Mouse (Mus musculus): ENCODE measurements around the gene Adra2b.

Adra2b gene

GRCm38 (mm10) chr2:127338833-127339232, 24.2 kb upstream of the Adra2b start:
- DNase-seq (ENCODE audit: extremely low read depth, low read depth) = no peak

DNA sequence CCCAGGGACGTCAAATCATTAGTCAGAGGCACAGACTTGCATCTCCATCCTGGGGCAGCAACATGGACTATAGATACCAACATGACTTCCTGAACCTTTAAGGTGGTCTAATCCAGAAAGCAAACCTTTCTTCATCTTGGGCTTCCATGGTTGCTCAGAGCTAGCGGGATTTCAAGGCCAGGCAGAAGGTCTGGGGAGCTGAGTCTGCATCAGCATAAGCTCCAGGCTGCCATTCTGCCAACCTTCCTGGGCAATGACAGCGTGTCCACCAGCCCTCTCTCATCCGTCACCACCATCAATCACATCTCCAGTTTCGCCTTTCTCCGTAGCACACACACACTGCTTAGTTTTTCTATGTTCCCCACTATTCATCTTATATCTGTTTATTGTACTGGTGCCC, 23.7 kb upstream of the Adra2b start:
- no peak for DNase-seq (ENCODE audit: extremely low read depth, low read depth)

DNA sequence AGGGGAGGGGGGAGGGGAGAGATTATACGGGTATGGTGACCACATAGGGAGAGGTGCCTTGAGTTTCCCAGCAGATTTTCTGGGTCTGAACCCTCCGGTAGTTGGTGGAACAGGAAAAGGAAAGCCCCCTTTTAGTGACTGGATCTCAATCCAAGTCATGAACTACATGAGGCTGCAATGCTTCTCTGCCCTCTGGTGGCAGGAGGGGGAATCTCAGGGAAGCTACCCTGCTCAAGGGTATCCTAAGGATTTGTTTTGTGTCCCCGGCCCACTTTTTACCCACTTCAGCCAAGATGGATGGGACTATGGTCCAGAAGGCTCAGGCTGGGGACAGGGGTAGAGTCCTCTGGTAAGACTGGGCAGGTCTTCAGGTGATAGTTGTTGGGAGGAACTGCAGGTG, 21.8 kb upstream of the Adra2b start:
- no peak for DNase-seq (ENCODE audit: extremely low read depth, low read depth)

GRCm38 (mm10) chr2:127346334-127346733, 16.7 kb upstream of the Adra2b start:
- DNase-seq (ENCODE audit: extremely low read depth, low read depth) = no peak

GRCm38 (mm10) chr2:127347147-127347985, 15.6 kb upstream of the Adra2b start:
- DNase-seq (ENCODE audit: extremely low read depth, low read depth) = no peak

GRCm38 (mm10) chr2:127353881-127354280, 9.1 kb upstream of the Adra2b start:
- DNase-seq (ENCODE audit: extremely low read depth, low read depth) = no peak

GRCm38 (mm10) chr2:127363282-127363652, 259 bp downstream of the Adra2b start:
- no peak for DNase-seq (ENCODE audit: extremely low read depth, low read depth)

DNA sequence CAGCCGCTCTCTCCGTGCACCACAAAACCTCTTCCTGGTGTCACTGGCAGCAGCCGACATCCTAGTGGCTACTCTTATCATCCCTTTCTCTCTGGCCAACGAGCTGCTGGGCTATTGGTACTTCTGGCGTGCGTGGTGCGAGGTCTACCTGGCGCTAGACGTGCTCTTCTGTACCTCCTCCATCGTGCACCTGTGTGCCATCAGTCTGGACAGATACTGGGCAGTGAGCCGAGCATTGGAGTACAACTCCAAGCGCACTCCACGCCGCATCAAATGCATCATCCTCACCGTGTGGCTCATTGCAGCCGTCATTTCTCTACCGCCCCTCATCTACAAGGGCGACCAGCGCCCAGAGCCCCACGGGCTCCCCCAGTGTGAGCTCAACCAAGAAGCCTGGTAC, 688 bp downstream of the Adra2b start:
- DNase-seq (ENCODE audit: extremely low read depth, low read depth) = no peak

GRCm38 (mm10) chr2:127364452-127364851, 1.4 kb downstream of the Adra2b start:
- no peak for DNase-seq (ENCODE audit: extremely low read depth, low read depth)

DNA sequence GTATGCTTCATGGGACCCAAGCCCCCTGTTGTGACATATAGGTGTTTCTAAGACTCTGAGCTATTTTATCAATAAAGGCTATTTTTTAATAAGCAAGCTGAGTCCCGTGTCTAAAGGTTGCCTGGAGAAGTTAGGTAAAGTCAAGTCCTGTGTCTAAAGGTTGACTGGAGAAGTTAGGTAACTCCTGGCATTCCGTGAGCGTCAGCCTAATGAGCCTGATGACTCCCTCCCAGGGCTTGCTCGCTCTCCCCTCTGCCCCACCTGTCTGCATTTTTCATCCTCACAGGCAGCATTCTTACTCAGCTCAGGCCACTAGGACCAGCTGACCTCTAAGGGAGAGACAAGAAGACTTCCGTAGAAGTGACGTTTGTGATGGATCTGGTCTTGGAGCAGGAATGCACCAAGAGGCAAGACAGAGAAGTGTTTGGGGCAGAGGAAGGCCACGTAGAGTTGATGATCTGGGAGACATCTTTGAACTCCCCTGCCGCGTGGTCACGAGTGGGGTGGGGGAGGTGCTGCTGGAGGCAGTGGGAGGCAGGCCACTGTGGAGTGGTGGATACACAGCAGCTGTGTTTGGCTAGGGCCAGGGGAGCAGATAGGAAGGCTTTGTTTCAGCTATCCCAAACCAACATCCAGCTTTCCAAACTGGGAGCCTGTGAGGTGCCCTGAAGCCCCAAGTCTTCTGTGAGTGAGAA, 4.3 kb downstream of the Adra2b start:
- DNase-seq (ENCODE audit: extremely low read depth, low read depth) = no peak

DNA sequence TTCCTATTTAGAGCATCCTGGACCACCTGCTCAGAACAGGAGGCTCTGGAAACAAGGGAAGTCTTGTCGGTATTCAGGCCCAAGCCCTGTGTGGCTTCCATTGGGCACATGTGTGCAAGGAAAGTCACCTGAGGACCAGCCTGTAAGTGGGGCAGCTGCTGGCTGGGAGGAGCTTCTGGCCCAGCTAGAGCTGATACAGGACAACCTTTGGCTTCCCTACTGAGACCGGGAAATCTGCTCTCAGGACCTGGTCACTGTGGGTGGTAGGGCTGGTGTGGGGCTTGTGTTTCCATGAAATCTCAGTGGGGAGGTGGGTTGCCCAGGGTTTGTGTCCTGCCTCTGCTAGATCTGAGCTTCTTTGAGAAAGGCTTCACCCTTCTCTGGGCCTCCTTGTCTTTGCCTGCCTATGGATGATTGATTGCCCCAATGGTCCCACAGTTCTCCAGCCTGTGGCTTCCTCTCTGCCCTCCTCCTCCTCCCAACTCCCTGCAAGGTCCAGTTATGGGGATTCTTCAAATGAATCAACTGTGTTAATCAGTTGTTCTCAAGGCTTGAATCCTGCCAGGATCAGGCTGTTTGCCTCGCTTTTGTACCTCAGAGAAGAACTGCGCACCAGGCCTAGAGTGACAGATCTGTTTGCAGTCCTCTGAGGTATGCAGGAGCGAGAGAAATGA, 6.8 kb downstream of the Adra2b start:
- no peak for DNase-seq (ENCODE audit: extremely low read depth, low read depth)

DNA sequence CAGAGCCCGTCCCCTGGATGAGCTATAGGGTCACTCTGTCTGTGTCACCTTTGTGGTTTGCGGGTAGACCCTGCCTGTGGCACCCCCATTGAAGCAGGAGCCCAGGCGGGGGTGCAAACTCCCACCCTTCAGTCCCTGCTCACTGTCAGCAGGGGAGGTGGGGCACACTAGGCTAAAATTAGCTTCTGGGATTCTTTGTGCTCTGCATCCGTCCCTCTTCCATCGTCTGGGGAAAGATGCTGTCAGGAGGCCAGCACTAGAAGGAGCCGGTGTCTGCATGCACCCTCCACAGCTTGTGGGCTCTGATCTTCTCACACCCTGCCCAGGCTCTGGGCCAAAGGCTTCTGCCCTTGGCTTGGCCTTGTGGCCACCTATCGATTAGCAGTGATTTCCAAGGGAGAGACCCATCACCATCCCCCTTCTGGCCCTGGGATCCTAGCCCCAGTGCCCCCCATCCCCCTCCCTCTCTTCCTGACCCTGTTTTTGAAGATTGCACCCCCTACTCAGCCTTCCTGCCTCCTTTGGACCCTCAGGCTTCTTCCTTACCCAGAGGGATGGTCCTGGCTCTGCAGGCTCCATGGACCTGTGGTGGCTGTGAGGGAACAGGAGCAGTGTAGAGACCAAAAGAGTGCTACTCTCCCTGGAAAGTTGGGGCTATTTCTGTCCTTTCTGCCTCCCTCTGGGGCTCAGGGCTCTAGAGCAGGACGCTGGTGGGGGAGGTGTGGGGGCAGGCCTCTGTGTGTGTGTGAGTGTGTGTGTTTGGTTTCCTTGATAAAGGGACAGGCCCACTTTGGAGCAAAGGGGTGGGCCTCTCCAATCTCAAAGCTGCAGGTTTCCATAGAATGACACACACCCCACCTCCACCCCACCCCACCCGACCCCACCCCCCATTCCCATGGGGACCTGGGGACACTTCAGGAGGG, 7.8 kb downstream of the Adra2b start:
- no peak for DNase-seq (ENCODE audit: extremely low read depth, low read depth)

DNA sequence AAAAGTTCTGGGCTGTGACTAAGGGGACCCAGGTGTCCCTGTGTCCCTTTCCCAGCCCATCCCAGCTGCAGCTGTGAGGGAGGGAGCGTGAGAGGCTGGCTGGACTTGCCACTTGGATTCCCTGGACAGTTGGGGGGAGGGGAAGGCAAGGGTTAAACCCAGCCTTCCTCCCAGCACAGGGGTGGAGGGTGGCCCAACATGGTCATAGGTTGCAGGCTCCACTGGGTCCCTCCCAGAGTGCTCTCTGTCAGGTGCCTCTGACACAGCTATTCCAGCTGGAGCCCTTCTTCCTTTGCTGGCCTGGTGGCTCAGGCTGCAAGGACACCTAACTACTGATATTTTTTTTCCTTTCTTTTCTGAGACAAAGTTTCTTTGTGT, 8.5 kb downstream of the Adra2b start:
- no peak for DNase-seq (ENCODE audit: extremely low read depth, low read depth)

DNA sequence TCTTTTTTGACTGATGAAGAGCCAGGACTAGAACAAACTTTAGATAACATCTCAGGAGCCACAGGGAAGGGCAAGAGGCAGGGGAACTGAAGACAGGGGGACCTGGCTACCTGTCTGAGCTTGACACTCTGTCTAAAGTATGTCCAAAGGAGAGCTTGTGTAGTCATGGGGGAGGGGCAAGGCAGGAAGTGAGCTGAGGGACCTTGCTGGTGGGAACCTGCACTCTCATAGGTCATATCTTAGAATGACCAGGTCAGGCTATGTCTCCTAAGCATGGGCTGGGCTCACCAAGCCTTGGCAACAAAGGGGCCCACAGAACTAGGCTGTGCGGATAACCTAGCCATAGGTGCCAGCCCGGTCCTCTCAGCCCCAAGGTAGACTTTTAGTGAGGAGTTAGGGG, 9.1 kb downstream of the Adra2b start:
- DNase-seq (ENCODE audit: extremely low read depth, low read depth) = no peak

GRCm38 (mm10) chr2:127374131-127374530, 11.1 kb downstream of the Adra2b start:
- DNase-seq (ENCODE audit: extremely low read depth, low read depth) = no peak

GRCm38 (mm10) chr2:127375087-127375486, 12.1 kb downstream of the Adra2b start:
- DNase-seq (ENCODE audit: extremely low read depth, low read depth) = no peak

GRCm38 (mm10) chr2:127375759-127376341, 12.8 kb downstream of the Adra2b start:
- DNase-seq (ENCODE audit: extremely low read depth, low read depth) = no peak

GRCm38 (mm10) chr2:127376423-127377051, 13.5 kb downstream of the Adra2b start:
- no peak for DNase-seq (ENCODE audit: extremely low read depth, low read depth)

GRCm38 (mm10) chr2:127377942-127378610, 15.1 kb downstream of the Adra2b start:
- DNase-seq (ENCODE audit: extremely low read depth, low read depth) = peak; percentile 19

DNA sequence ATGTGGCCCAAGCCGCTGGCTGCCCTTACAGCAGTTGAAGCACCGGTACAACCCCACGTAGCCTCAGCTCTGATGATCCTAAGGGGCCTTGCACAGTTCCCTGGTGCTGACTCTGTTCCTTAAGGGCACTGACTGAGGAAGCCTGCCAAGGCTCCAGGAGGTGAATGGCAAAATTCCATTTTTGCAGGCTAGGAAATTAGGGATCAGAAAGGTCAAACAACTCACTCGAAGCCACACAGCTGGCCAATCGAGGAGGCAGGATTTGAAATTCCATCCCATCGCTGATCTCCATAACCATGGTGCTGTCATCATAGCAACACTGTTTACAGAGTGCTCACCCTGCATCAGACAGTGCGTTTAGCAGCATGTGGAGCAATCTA, 15.6 kb downstream of the Adra2b start:
- no peak for DNase-seq (ENCODE audit: extremely low read depth, low read depth)

Data from MEL-GATA-1-ER (cell line).